Mouse (Mus musculus): ENCODE results near the gene Kif6.
A peak's percentile ranks its signal among the peaks of the same experiment; 100 is the strongest.

Gene Kif6

GRCm38 (mm10) chr17:49894471-49894870 lies 279.5 kb downstream of the Kif6 start:
- no peak for DNase-seq (ENCODE audit: low read depth)

- DNase-seq (ENCODE audit: low read depth) = peak; percentile 52
Observed at GRCm38 (mm10) chr17:49898849-49899331, 284.0 kb downstream of the Kif6 start.

- DNase-seq (ENCODE audit: low read depth) = no peak
Observed at GRCm38 (mm10) chr17:49902613-49903012, 287.7 kb downstream of the Kif6 start.

- no peak for DNase-seq (ENCODE audit: low read depth)
Observed at GRCm38 (mm10) chr17:49923429-49923828, 308.5 kb downstream of the Kif6 start.

GRCm38 (mm10) chr17:49927611-49928010 lies 312.7 kb downstream of the Kif6 start:
- DNase-seq (ENCODE audit: low read depth) = no peak

- no peak for DNase-seq (ENCODE audit: low read depth)
Observed at GRCm38 (mm10) chr17:49933806-49934205, 318.9 kb downstream of the Kif6 start.

- DNase-seq (ENCODE audit: low read depth) = no peak
Observed at GRCm38 (mm10) chr17:49934586-49934985, 319.6 kb downstream of the Kif6 start.

- DNase-seq (ENCODE audit: low read depth) = peak; percentile 44
Observed at GRCm38 (mm10) chr17:49935602-49936205, 320.8 kb downstream of the Kif6 start.

GRCm38 (mm10) chr17:49936214-49936613 lies 321.3 kb downstream of the Kif6 start:
- DNase-seq (ENCODE audit: low read depth) = no peak

GRCm38 (mm10) chr17:49939146-49939545 lies 324.2 kb downstream of the Kif6 start:
- DNase-seq (ENCODE audit: low read depth) = no peak

- DNase-seq (ENCODE audit: low read depth) = peak; percentile 23
Observed at GRCm38 (mm10) chr17:49942674-49943073, 327.7 kb downstream of the Kif6 start.

GRCm38 (mm10) chr17:49951491-49951855 lies 336.5 kb downstream of the Kif6 start:
- DNase-seq (ENCODE audit: low read depth) = peak; percentile 78

- no peak for DNase-seq (ENCODE audit: low read depth)
Observed at GRCm38 (mm10) chr17:49951856-49952607, 337.1 kb downstream of the Kif6 start.

- DNase-seq (ENCODE audit: low read depth) = no peak
Observed at GRCm38 (mm10) chr17:49959021-49959420, 344.1 kb downstream of the Kif6 start.

Data from c-Kit-positive CD71-negative TER-119-negative erythroid progenitor cells, embryonic 14.5 days (primary cell).